Comparison of ENCODE assay signal across 8 mouse cellular contexts in genomic region chr7:109865370-109866229, GRCm38 (mm10). TPM values are rescaled to one million over a fixed set of nuclear protein-coding genes. Genes with fewer than 3 reads are reported as not detected.
A peak's percentile ranks its signal among the peaks of the same experiment; 100 is the strongest.
DNase-seq lines count a peak whose midpoint lies in the region; ATAC-seq and TF ChIP-seq lines count a peak whose summit lies in the region.

Gene Scube2, minus strand, starts transcription at chr7:109865679.

- DNase-seq in left cerebral cortex, postnatal 4 days = peak; percentile 27
- DNase-seq in left cerebral cortex, adult 8-10 months (ENCODE audit: low spot score in 2 of 2) = no peak
- DNase-seq in embryonic facial prominence, embryonic 10.5 days (ENCODE audit: low spot score) = peak; percentile 62
- peak; percentile 23 to 25 for DNase-seq in heart, postnatal 36 days
- DNase-seq in liver, adult 2 months (ENCODE audit: extremely low read depth, low read depth, low spot score) = no peak
- peak; percentile 63 for DNase-seq in neural tube, embryonic 11.5 days (ENCODE audit: low spot score)
- no peak for DNase-seq in layer of hippocampus, postnatal 14 days (ENCODE audit: low spot score in 2 of 2)
- no peak for DNase-seq in left cerebral cortex, adult 9 months (ENCODE audit: low spot score in 2 of 2)

- H3K4me1 ChIP-seq in embryonic facial prominence, embryonic 10.5 days = peaks cover 31% of the 10 kb centered on the region
- no peaks in the 10 kb centered on the region for H3K4me1 ChIP-seq in liver, adult 2 months (ENCODE audit: control insufficient read depth, insufficient read depth, low read length)
- peaks cover 26% of the 10 kb centered on the region for H3K4me1 ChIP-seq in neural tube, embryonic 11.5 days (ENCODE audit: control insufficient read depth, insufficient read depth, low read length)

- H3K4me2 ChIP-seq in neural tube, embryonic 11.5 days (ENCODE audit: low read depth) = peak within 1 kb of the TSS; percentile 91

- H3K4me3 ChIP-seq in embryonic facial prominence, embryonic 10.5 days = peak within 1 kb of the TSS; percentile 78
- H3K4me3 ChIP-seq in liver, adult 2 months (ENCODE audit: insufficient read depth, low read depth, low read length) = peak within 1 kb of the TSS; percentile 6; the same call in 1 of the 2 replicates
- H3K4me3 ChIP-seq in neural tube, embryonic 11.5 days (ENCODE audit: low read depth, low read length) = peak within 1 kb of the TSS; percentile 70

- H3K36me3 ChIP-seq in embryonic facial prominence, embryonic 10.5 days (replicated peaks) = no peaks in the 10 kb centered on the region
- no peaks in the 10 kb centered on the region for H3K36me3 ChIP-seq in liver, adult 2 months (ENCODE audit: control insufficient read depth, insufficient read depth, low read length)
- H3K36me3 ChIP-seq in neural tube, embryonic 11.5 days (ENCODE audit: control insufficient read depth, insufficient read depth, low read length) = no peaks in the 10 kb centered on the region

- ATAC-seq in neural tube, embryonic 11.5 days (ENCODE audit: insufficient read depth, low FRiP score, low TSS enrichment) = peak; percentile 59

- no peak for TF ChIP-seq POLR2A in liver, adult 2 months (IDR thresholded peaks at IDR 0.05; ENCODE audit: extremely low read depth, insufficient read depth, low read length)

- no peaks in the 10 kb centered on the region for H3K9me3 ChIP-seq in embryonic facial prominence, embryonic 10.5 days
- no peaks in the 10 kb centered on the region for H3K9me3 ChIP-seq in neural tube, embryonic 11.5 days (ENCODE audit: control insufficient read depth, low read length)

- under 1% methylated on average over 64 of the region's 69 CpGs for WGBS in embryonic facial prominence, embryonic 10.5 days
- 4% methylated on average over 68 of the region's 69 CpGs for WGBS in liver, adult 2 months
- WGBS in neural tube, embryonic 11.5 days = under 1% methylated on average over 46 of the region's 69 CpGs

- H3K79me2 ChIP-seq in liver, adult 2 months (ENCODE audit: control insufficient read depth, insufficient read depth, low read length) = no peaks in the 10 kb centered on the region

- H3K27me3 ChIP-seq in embryonic facial prominence, embryonic 10.5 days (replicated peaks; ENCODE audit: low read depth, poor library complexity, severe bottlenecking) = peaks cover 66% of the 10 kb centered on the region
- H3K27me3 ChIP-seq in liver, adult 2 months (ENCODE audit: control insufficient read depth, insufficient read depth, low read length) = no peaks in the 10 kb centered on the region
- peaks cover 3% of the 10 kb centered on the region; the same call in 1 of the 2 replicates for H3K27me3 ChIP-seq in neural tube, embryonic 11.5 days (ENCODE audit: control insufficient read depth, insufficient read depth, low read length)

- intact Hi-C loops in left cerebral cortex, postnatal 4 days (cut with DNase I) = no loop called here
- intact Hi-C loops in heart, postnatal 36 days (cut with DNase I) = loop anchor here (5.0 kb wide), 1 partner anchor 38 kb away; no protein-coding TSS in a partner anchor

- peak within 1 kb of the TSS; percentile 73 for H3K27ac ChIP-seq in embryonic facial prominence, embryonic 10.5 days (replicated peaks)
- H3K27ac ChIP-seq in liver, adult 2 months (replicated peaks; ENCODE audit: insufficient read depth, low read depth, low read length) = no peak within 1 kb of the TSS
- H3K27ac ChIP-seq in neural tube, embryonic 11.5 days (ENCODE audit: low read depth, low read length) = peak within 1 kb of the TSS; percentile 72

- H3K9ac ChIP-seq in liver, adult 2 months (ENCODE audit: low read depth, low read length) = no peak within 1 kb of the TSS
- H3K9ac ChIP-seq in neural tube, embryonic 11.5 days (ENCODE audit: low read length) = peak within 1 kb of the TSS; percentile 75

- TF ChIP-seq CTCF in liver, adult 2 months (IDR thresholded peaks at IDR 0.05; ENCODE audit: low read depth, low read length) = no peak

RNA-seq across cellular contexts. Expression of gene Scube2, which starts in this region (rescaled TPM):
- total RNA-seq in left cerebral cortex, postnatal 4 days (2021) = 1 to 10 TPM in 1 of 2 experiments, under 1 TPM in 1; 0.74 to 2.0 TPM
- 1 to 10 TPM in 1 of 4 experiments, under 1 TPM in 3; 0.79 to 1.2 (median 0.88) TPM for total RNA-seq in left cerebral cortex, adult 8-10 months (2022)
- 0.77 and 4.1 TPM in 2 replicates for polyA plus RNA-seq in embryonic facial prominence, embryonic 10.5 days (2016; fragmentation: Nextera tagmentation; extraction: Ambion mirVana)
- 10 to 100 TPM; 19.3 to 21.1 TPM for total RNA-seq in heart, postnatal 36 days (2021)
- total RNA-seq in liver, adult 2 months (2014; rRNA removed) = under 0.01 TPM in 1 of 2 replicates, not detected in the other
- not detected in 2 replicates for polyA plus RNA-seq in liver, adult 2 months (2012; rRNA removed)
- 19.4 and 22.1 TPM in 2 replicates for polyA plus RNA-seq in neural tube, embryonic 11.5 days (2014; fragmentation: Nextera tagmentation; extraction: Ambion mirVana)
- 1 to 10 TPM; 1.6 to 2.0 TPM for total RNA-seq in layer of hippocampus, postnatal 14 days (2021)

Comparison
In these comparisons a context has a peak if more than half of its experiments do, and no peak if none do; other contexts are left out.
1. RNA of gene Scube2 (total RNA-seq): 19.3 to 21.1 TPM in heart, postnatal 36 days; 0.74 to 2.0 TPM in left cerebral cortex, postnatal 4 days, 1.6 to 2.0 TPM in layer of hippocampus, postnatal 14 days, 0.79 to 1.2 TPM in left cerebral cortex, adult 8-10 months and under 0.01 TPM in liver, adult 2 months; every median in the first group is over 4 times any median in the second.
2. DNase-seq: peak in left cerebral cortex, postnatal 4 days (single experiment), embryonic facial prominence, embryonic 10.5 days (single experiment), heart, postnatal 36 days (2 of 2) and neural tube, embryonic 11.5 days (single experiment); none in left cerebral cortex, adult 8-10 months (0 of 2), liver, adult 2 months (single experiment), layer of hippocampus, postnatal 14 days (0 of 2) and left cerebral cortex, adult 9 months (0 of 2).
3. H3K4me3 ChIP-seq: peak in every context shown above with its lines; median percentile 78 in embryonic facial prominence, embryonic 10.5 days; 70 in neural tube, embryonic 11.5 days; 6 in liver, adult 2 months.